Mouse (Mus musculus) gastrocnemius, adult 8-10 months (tissue): ENCODE results near the gene Ahdc1. TPM values are rescaled to one million over a fixed set of nuclear protein-coding genes. Genes with fewer than 3 reads are reported as not detected.

Experiments used
- DNase-seq, 2 experiments: peaks; one replicate each; pipeline ENCODE4 v3.0.0; 2022; ENCODE audit warnings: low spot score in 2 of 2
- total RNA-seq, 4 experiments: library from RNA; stranded (reverse); gene quantifications; 2 replicates each; pipeline ENCODE4 v1.2.4; 2022

Ahdc1 gene
- total RNA-seq, 4 experiments from 2014 or later = 26.3 to 32.9 (median 28.9) TPM

- DNase-seq = no peak
Observed at GRCm38 (mm10) chr4:133074894-133075572, 64.0 kb downstream of the Ahdc1 start.

DNA sequence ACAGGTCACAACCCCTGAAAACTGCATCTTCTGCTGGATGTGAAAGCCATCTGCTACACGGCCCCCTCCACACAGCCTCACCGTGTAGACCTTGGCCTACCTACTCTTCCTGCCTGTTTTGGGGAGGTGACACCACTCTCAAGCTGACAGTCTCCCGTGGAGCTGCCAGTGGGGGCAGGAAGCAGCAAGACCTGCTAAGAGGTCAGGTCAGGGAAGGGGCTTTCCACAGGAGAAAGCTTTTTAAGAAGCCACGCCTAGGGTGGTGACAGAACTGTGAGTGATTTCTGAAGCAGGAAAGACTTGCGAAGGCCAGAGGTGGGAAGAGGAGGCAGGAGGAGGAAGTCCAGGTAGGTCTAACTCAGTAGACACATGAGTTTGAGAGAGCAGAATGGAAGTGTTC is 67.9 kb downstream of the Ahdc1 start:
- DNase-seq = no peak

- no peak for DNase-seq
Observed at GRCm38 (mm10) chr4:133079416-133080113, 68.5 kb downstream of the Ahdc1 start.

DNA sequence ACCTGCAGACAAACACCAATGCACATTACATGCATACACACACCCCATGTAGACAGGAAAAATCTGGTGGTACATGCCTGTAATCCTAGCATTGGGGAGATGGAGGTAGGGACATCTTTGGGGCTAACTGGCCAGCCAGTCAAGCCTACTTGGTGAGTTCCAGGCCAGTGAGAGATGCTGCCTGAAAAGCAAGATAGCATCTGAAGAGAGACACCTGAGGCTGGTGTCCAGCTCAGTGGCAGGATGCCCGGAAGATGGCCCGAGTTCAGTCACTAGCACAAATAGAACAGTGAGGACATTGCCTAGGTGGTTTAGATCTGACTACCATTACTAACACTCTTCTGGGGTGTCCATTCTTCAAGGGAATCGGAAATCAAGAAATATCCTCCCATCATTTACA is 69.8 kb downstream of the Ahdc1 start:
- DNase-seq = no peak

GRCm38 (mm10) chr4:133082216-133082773 is 71.2 kb downstream of the Ahdc1 start:
- DNase-seq = no peak

GRCm38 (mm10) chr4:133083991-133084861 is 73.2 kb downstream of the Ahdc1 start:
- DNase-seq = peak; percentile 81 to 88

DNA sequence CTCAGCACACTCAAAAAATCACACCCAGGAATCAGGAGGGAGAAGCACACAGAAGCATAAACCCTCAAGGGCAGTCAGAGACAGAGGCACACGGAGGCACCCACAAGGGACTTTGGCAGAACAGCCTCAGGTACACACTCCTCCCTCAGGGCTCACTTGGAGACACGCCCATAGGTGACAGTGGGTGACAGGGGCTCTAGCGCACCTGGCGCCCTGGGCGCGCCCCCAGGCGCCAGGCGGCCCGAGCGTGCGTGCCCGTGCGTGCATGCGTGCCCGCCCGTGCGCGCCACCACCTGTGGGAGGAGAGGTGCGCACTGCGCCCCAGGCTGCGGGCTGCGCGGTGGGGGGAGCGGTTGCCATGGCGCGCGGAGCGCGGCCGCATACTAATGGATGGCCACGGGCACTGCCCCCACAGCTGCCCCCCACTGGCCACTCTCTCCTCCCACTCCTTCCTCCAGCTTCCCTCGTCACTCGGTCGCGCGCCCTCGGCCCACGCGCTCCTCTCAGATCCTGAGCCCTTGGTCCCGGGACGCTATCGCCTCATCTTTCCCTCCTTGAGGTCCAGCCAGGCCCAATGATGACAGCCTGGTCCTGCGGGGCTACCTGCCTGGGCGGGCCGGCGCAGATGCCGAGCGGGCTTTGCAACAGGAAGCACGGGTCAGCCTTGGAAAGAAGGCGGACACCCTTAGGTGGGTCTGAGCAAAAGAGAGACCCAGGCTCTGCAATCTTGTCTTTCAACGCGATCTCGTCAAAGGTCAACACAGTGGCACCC is 74.1 kb downstream of the Ahdc1 start:
- no peak for DNase-seq

DNA sequence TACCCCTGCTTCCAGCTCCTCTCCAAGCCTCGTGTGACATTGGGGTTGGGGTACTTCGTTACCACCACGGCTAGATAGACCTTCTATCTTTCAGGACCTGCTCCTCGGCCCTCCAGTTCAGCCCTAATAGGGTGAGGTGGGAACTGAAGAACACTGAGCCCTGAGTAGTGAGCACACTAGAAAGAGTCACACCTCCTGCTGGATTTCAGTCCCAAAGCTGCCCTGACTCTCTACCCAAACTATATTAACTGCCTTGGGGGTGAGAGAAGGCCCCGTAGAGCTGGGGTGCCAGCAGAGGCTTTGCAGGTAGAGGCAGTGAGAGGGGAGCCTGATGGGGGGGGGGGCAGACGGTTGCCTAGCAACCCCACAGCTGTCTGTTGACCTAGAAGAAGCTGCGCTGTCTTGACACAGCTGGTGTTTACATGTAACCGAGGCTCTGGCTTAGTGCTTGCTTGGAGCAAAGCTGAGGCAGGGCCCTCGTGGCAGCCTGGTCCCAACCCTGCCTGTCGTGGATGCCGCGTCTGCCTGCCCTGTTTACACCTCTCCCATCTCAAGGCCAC is 74.8 kb downstream of the Ahdc1 start:
- DNase-seq = peak in 1 of 2 experiments; percentile 44

DNA sequence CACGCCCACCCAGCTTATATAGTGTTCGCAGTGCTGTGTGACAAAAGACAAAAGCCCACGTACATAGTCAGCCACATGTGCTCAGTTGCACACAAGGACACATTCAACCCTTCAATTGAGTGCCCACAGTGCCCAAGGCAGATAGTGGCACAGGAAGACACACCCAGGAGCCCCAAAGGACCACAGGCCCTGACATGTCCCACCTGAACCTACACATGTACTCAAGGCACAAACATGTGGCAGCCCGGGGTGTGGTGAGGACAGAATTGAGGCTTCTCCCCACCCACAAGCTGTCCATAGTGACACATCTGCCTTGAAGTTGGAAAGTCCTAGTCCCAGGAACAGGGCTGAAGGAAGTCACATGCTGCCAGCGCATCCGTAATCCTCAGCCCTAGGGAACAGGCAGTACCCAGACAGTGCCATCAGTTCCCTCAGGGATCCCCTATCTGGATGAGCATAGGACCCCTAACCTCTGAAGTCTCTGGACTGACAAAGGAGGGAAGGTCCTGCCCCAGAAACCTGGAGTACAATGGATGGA is 76.2 kb downstream of the Ahdc1 start:
- no peak for DNase-seq

DNA sequence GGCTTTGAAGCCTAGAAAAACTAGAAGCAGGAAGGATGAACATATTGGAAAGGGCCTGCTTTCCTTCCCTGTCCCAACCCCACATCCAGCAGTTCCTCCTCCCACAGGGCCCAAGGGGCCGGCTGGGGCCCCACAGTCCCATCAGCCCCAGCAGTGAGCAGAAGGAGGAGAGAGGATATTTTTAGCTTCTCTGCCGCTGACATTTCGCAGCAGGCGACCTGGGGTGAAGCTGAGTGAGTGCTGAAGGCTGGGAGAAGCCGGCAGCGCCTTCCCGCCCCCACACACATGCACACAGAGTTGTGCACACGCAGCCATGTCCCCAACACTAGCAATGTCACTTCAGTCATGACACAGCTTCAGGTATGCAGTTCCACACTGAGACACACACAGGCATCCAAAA is 76.8 kb downstream of the Ahdc1 start:
- DNase-seq = peak in 1 of 2 experiments; percentile 59

GRCm38 (mm10) chr4:133089319-133089718 is 78.3 kb downstream of the Ahdc1 start:
- no peak for DNase-seq

- DNase-seq = no peak
Observed at GRCm38 (mm10) chr4:133089802-133090201, 78.7 kb downstream of the Ahdc1 start.

- no peak for DNase-seq
Observed at GRCm38 (mm10) chr4:133090276-133090719, 79.2 kb downstream of the Ahdc1 start.

DNA sequence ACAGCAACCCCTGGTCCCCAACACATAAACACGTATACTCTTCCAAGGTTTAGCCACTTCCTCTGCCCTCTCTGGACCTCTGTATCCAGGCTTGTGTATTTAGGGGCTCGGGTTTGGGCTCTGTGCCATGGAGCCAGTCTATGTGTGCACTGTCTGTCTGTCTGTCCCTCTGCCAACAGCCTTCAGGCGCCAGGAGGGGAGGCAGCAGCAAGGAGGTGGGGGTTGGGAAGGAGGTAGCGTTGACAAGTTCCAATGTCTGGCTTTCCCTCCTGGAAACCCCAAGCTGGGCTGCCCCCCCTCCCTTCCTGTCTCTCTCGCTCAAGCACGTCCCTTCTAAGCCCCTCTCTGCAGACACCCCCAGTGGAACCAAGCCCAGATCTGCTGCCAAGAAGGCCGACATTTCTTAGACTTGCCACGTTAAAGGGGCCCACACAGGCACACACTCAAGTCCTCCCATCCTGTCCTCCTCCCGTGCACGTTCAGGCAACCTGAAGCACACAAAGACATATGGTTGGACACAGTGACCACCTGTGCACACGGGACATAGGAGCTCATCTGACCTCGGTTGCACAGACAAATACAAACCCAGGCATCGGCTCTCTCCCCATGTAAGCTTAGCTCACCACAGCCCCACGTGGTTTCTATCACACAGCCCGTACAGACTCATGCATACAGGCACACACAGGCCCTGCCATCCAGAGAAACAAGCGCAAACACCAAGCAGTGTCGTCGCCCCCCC is 79.8 kb downstream of the Ahdc1 start:
- no peak for DNase-seq

GRCm38 (mm10) chr4:133091459-133091785 is 80.4 kb downstream of the Ahdc1 start:
- DNase-seq = no peak

DNA sequence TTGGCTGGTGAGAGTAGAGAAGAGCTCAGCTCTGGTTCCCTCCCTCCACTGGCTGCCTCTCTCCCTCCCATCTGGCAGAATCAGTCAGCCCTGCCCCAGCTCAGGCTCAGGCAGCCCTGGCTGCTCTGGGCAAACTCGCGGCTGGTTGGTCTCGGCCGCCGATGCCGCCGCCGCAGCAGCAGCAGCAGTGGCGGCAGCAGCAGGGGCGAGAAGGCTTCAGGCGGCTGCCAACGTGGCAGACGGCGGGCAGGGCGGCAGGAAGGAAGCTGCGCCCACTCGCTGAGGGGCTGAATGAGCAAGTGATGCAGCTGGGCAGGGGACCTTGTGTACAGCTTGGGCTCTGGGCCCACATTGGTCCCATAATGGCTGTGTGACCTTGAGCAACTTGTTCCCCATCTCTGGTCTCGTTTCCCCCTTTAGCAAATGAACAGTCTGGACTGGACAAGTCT is 81.4 kb downstream of the Ahdc1 start:
- DNase-seq = peak in 1 of 2 experiments; percentile 55

GRCm38 (mm10) chr4:133093056-133093455 is 82.0 kb downstream of the Ahdc1 start:
- DNase-seq = no peak

- no peak for DNase-seq
Observed at GRCm38 (mm10) chr4:133093481-133094033, 82.5 kb downstream of the Ahdc1 start.

DNA sequence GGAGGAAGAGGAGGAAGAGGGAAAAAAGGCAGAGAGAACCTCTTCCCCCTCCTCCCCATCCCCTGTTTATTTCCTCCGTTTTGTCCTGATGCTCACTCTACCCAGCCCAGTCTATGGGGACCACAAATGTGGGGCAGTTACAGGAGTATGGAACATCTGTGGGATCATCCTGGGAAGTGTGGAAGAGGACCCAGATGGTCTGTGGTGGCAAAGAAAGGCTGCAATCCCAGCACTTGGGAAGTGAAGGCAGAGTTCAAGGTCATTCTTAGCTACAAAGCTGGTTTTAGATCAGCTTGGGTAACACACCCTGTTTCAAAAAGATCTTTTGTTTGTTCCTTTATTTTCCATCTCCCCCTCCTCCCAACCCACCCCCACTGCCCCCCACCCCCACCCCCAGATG is 83.2 kb downstream of the Ahdc1 start:
- DNase-seq = no peak
